Mouse (Mus musculus): Measurements from ENCODE around the gene Trio. TPM values are rescaled to one million over a fixed set of nuclear protein-coding genes. Genes with fewer than 3 reads are reported as not detected.

Trio gene
- polyA plus RNA-seq, 1 experiment from 2014 or later: 60.8 TPM

DNA sequence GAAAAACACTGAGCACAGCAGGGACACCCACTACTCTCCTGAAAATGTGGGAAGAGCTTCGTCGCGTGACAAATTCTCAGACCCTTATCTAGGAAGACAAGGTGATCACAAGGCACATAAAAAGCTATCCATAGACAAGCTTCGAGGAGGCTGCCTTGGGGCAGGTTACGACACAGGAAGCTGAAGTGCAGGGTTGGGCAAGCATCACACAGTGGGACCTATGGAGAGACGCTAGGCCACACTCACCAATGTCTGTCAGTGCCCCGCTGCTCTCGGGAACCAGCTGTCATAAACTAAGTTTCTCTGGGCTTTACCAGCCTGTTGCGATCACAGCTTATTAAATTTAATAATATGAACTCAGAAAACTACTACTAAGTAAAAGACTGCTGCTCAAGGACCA lies 149.9 kb downstream of the Trio start:
- H3K36me3 ChIP-seq (ENCODE audit: control insufficient read depth, insufficient read depth, low read length): peaks cover 47% of the 10 kb centered on the region
- no peak overlapping the region for H3K4me2 ChIP-seq (ENCODE audit: low read depth, low read length)
- ATAC-seq (ENCODE audit: low read depth): no peak

DNA sequence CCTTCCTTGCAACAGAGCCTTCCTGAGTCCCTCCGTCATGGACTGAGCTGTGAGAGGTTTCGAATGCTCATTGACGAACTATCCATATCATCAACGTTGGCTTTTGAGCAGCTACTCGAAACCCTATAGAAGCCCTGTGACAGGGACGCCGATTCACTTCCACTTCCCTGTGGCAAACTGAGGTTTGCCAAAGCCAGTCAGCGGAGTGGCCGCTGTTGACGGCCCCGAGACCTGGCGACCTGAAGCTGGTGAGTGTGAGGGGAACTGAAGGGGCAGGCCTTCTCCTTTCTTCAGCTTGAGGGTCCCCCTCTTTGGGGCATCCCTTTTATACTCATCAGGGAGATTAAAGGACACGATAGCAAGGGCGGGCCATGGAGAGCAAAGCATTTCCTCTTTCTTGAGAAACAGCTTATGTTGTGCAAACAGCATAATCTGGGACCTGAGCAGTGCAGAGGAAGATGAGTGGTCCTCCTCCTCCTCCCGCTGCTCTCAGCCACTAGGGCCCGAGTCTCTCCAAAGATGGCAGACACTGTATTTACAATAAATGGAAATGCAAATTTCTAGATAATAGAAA lies 151.8 kb downstream of the Trio start:
- DNase-seq (ENCODE audit: low spot score): no peak
- no peak overlapping the region for H3K9ac ChIP-seq (ENCODE audit: low read depth, low read length)
- 88% methylated on average over 16 of the region's 16 CpGs for WGBS
- H3K9me3 ChIP-seq (ENCODE audit: control insufficient read depth, low read length): no peaks in the 10 kb centered on the region
- H3K4me1 ChIP-seq (ENCODE audit: control insufficient read depth, insufficient read depth, low read length): no peaks in the 10 kb centered on the region
- no peak overlapping the region for H3K27ac ChIP-seq (replicated peaks; ENCODE audit: low read depth, low read length)
- no peak overlapping the region for H3K4me3 ChIP-seq (ENCODE audit: low read depth, low read length)
- peaks cover 50% of the 10 kb centered on the region for H3K36me3 ChIP-seq (ENCODE audit: control insufficient read depth, insufficient read depth, low read length)
- ATAC-seq (ENCODE audit: low read depth): no peak
- no peaks in the 10 kb centered on the region for H3K27me3 ChIP-seq (replicated peaks; ENCODE audit: control insufficient read depth, insufficient read depth, low read length)
- H3K4me2 ChIP-seq (ENCODE audit: low read depth, low read length): no peak overlapping the region

More for the DNA sequence above, 149.9 kb downstream of the Trio start:
- Histone ChIP-seq H3K9me3 (ENCODE audit: control insufficient read depth, low read length) (no peaks in the 10 kb centered on the region), H3K27me3 (replicated peaks; ENCODE audit: control insufficient read depth, insufficient read depth, low read length) (no peaks in the 10 kb centered on the region), H3K9ac (ENCODE audit: low read depth, low read length) (no peak overlapping the region), H3K4me1 (ENCODE audit: control insufficient read depth, insufficient read depth, low read length) (no peaks in the 10 kb centered on the region), H3K4me3 (ENCODE audit: low read depth, low read length) (no peak overlapping the region), H3K27ac (replicated peaks; ENCODE audit: low read depth, low read length) (no peak overlapping the region)
- 85% methylated on average over 9 of the region's 9 CpGs for WGBS
- no peak for DNase-seq (ENCODE audit: low spot score)

DNA sequence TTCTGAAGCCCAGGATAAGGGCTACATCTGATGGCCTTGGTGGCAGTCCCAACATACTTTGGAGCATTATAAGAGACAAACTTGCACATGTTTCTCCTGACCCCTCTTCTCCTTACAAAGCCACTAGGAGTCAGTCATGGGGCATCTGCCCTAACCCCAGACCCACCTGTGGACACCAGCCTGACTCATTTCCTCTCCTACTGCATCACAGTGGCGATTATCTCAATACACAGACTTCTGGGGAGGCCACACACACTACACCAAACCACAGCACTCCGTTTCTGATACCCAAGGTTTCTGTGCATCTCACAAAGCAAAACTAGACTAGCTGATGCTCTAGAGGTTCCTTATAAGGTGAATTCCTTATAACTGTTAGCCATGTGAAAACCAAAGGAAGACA lies 153.4 kb downstream of the Trio start:
- H3K36me3 ChIP-seq (ENCODE audit: control insufficient read depth, insufficient read depth, low read length): peaks cover 47% of the 10 kb centered on the region
- H3K27me3 ChIP-seq (replicated peaks; ENCODE audit: control insufficient read depth, insufficient read depth, low read length): no peaks in the 10 kb centered on the region
- WGBS: 86% methylated on average over 2 of the region's 2 CpGs
- H3K9me3 ChIP-seq (ENCODE audit: control insufficient read depth, low read length): no peaks in the 10 kb centered on the region
- no peak overlapping the region for H3K27ac ChIP-seq (replicated peaks; ENCODE audit: low read depth, low read length)
- H3K4me2 ChIP-seq (ENCODE audit: low read depth, low read length): no peak overlapping the region
- no peaks in the 10 kb centered on the region for H3K4me1 ChIP-seq (ENCODE audit: control insufficient read depth, insufficient read depth, low read length)
- ATAC-seq (ENCODE audit: low read depth): no peak
- DNase-seq (ENCODE audit: low spot score): no peak
- no peak overlapping the region for H3K9ac ChIP-seq (ENCODE audit: low read depth, low read length)
- no peak overlapping the region for H3K4me3 ChIP-seq (ENCODE audit: low read depth, low read length)

DNA sequence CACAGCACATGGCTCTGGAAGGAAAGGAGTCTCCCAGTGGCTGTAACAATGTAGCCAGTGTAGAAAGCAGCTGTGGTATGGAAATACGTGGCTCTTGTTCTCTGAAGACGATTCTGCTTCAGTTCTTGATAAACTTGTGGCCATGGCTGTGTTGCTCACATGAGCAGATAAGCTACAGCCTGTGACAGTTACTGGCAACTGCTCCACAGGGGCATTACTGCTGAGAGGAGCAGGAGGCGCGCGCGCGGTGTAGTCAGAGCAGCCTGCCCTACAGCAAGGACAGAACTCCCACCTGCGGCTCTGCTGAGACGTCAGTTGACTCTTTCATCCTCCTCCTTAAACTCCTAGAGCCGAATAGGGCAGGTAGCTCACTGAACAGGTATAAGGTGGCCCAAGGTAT lies 153.9 kb downstream of the Trio start:
- no peak for DNase-seq (ENCODE audit: low spot score)
- Histone ChIP-seq H3K4me1 (ENCODE audit: control insufficient read depth, insufficient read depth, low read length) (no peaks in the 10 kb centered on the region), H3K4me2 (ENCODE audit: low read depth, low read length) (no peak overlapping the region), H3K27me3 (replicated peaks; ENCODE audit: control insufficient read depth, insufficient read depth, low read length) (no peaks in the 10 kb centered on the region), H3K9me3 (ENCODE audit: control insufficient read depth, low read length) (no peaks in the 10 kb centered on the region), H3K9ac (ENCODE audit: low read depth, low read length) (no peak overlapping the region), H3K27ac (replicated peaks; ENCODE audit: low read depth, low read length) (no peak overlapping the region), H3K36me3 (ENCODE audit: control insufficient read depth, insufficient read depth, low read length) (peaks cover 42% of the 10 kb centered on the region), H3K4me3 (ENCODE audit: low read depth, low read length) (no peak overlapping the region)
- WGBS: 88% methylated on average over 10 of the region's 10 CpGs
- no peak for ATAC-seq (ENCODE audit: low read depth)

DNA sequence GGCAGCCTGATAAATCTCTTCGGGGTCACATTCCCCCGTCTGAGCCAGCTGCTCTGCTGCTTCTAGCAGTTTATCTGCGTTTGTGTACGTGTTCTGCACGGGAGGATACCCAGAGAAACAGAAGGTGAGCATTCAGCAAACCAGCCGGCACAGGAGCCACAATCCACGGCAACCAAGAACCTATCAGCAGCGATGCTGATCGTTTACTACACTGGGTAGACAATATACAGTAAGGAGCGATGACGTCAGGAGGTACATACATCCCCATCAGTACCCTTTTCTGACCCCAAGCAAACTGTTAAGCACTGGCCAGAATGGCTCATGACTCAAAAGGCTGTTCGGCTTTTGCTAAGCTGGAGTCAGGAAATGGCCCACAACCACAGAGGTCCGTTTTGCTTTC lies 154.4 kb downstream of the Trio start:
- Histone ChIP-seq H3K27ac (replicated peaks; ENCODE audit: low read depth, low read length) (no peak overlapping the region), H3K27me3 (replicated peaks; ENCODE audit: control insufficient read depth, insufficient read depth, low read length) (no peaks in the 10 kb centered on the region), H3K36me3 (ENCODE audit: control insufficient read depth, insufficient read depth, low read length) (peaks cover 45% of the 10 kb centered on the region), H3K4me3 (ENCODE audit: low read depth, low read length) (no peak overlapping the region), H3K9ac (ENCODE audit: low read depth, low read length) (no peak overlapping the region), H3K4me1 (ENCODE audit: control insufficient read depth, insufficient read depth, low read length) (no peaks in the 10 kb centered on the region), H3K4me2 (ENCODE audit: low read depth, low read length) (no peak overlapping the region), H3K9me3 (ENCODE audit: control insufficient read depth, low read length) (no peaks in the 10 kb centered on the region)
- DNase-seq (ENCODE audit: low spot score): no peak
- 89% methylated on average over 13 of the region's 13 CpGs for WGBS
- no peak for ATAC-seq (ENCODE audit: low read depth)

DNA sequence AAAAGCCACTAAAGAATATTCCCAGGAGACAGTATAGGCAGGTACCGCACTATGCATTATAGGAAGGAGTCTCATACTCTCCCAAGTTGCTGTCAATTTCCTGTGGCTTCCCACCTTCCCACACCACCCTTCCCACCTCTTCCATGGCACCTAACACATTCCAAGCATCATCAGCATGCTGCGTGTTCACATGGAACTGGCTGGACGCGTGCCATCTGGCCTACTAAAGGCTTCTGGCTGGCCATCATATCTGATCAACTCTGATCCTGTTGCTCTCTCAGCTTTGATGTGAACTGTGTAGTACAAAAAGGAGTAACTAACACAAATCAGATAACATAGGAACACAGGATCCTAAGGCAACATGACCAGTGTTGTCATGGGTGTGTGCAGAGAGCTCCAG lies 156.6 kb downstream of the Trio start:
- no peak overlapping the region for H3K4me2 ChIP-seq (ENCODE audit: low read depth, low read length)
- no peaks in the 10 kb centered on the region for H3K4me1 ChIP-seq (ENCODE audit: control insufficient read depth, insufficient read depth, low read length)
- no peak overlapping the region for H3K4me3 ChIP-seq (ENCODE audit: low read depth, low read length)
- 93% methylated on average over 4 of the region's 4 CpGs for WGBS
- no peaks in the 10 kb centered on the region for H3K27me3 ChIP-seq (replicated peaks; ENCODE audit: control insufficient read depth, insufficient read depth, low read length)
- H3K36me3 ChIP-seq (ENCODE audit: control insufficient read depth, insufficient read depth, low read length): peaks cover 51% of the 10 kb centered on the region
- no peaks in the 10 kb centered on the region for H3K9me3 ChIP-seq (ENCODE audit: control insufficient read depth, low read length)
- H3K27ac ChIP-seq (replicated peaks; ENCODE audit: low read depth, low read length): no peak overlapping the region
- H3K9ac ChIP-seq (ENCODE audit: low read depth, low read length): no peak overlapping the region
- DNase-seq (ENCODE audit: low spot score) (no peak), ATAC-seq (ENCODE audit: low read depth) (no peak)

DNA sequence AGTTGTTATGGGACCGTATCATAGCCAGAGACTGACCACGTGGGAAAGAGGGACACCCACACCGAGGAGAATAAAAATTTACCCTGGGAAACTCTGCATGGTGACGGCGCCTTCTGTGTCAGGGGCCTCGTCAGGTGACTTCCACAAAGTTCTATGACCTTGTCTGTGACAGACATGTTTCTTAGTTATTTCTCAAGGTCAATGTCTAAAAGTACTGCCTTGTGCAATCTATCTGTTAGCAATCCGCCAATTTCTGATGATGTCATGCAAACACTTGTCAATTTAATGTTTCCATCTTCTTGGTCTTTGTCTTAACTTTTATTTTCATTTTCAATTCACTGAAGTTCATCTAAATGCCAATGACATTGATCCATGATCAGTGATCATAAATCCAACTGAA lies 157.8 kb downstream of the Trio start:
- Histone ChIP-seq H3K27ac (replicated peaks; ENCODE audit: low read depth, low read length) (no peak overlapping the region), H3K4me1 (ENCODE audit: control insufficient read depth, insufficient read depth, low read length) (no peaks in the 10 kb centered on the region), H3K4me2 (ENCODE audit: low read depth, low read length) (no peak overlapping the region), H3K36me3 (ENCODE audit: control insufficient read depth, insufficient read depth, low read length) (peaks cover 48% of the 10 kb centered on the region), H3K4me3 (ENCODE audit: low read depth, low read length) (no peak overlapping the region), H3K9ac (ENCODE audit: low read depth, low read length) (no peak overlapping the region), H3K27me3 (replicated peaks; ENCODE audit: control insufficient read depth, insufficient read depth, low read length) (no peaks in the 10 kb centered on the region), H3K9me3 (ENCODE audit: control insufficient read depth, low read length) (no peaks in the 10 kb centered on the region)
- DNase-seq (ENCODE audit: low spot score) (no peak), ATAC-seq (ENCODE audit: low read depth) (no peak)
- WGBS: 92% methylated on average over 7 of the region's 7 CpGs

DNA sequence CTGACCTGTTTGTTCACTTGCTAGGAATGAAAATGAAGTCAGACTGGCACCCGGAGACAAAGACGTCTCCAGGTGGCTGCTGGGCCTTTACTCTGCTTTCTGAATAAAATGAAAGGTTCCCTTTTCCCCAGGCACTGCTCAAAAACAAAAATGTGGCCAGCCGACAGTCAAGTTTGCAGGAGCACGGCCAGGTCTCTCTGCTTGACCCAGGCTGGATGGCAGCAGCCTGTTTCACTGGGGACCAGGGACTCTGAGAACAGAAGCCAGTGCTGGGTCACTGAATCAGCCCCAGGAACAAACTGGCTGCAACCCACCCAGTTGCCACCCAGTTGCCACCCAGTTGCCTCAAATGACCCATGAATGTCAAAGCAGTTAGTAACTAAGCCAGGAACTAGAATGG lies 159.2 kb downstream of the Trio start:
- 66% methylated on average over 4 of the region's 4 CpGs for WGBS
- Histone ChIP-seq H3K27me3 (replicated peaks; ENCODE audit: control insufficient read depth, insufficient read depth, low read length) (no peaks in the 10 kb centered on the region), H3K4me3 (ENCODE audit: low read depth, low read length) (no peak overlapping the region), H3K4me2 (ENCODE audit: low read depth, low read length) (no peak overlapping the region), H3K27ac (replicated peaks; ENCODE audit: low read depth, low read length) (no peak overlapping the region), H3K9ac (ENCODE audit: low read depth, low read length) (no peak overlapping the region), H3K4me1 (ENCODE audit: control insufficient read depth, insufficient read depth, low read length) (no peaks in the 10 kb centered on the region), H3K36me3 (ENCODE audit: control insufficient read depth, insufficient read depth, low read length) (peaks cover 39% of the 10 kb centered on the region), H3K9me3 (ENCODE audit: control insufficient read depth, low read length) (no peaks in the 10 kb centered on the region)
- ATAC-seq (ENCODE audit: low read depth) (no peak), DNase-seq (ENCODE audit: low spot score) (no peak)

DNA sequence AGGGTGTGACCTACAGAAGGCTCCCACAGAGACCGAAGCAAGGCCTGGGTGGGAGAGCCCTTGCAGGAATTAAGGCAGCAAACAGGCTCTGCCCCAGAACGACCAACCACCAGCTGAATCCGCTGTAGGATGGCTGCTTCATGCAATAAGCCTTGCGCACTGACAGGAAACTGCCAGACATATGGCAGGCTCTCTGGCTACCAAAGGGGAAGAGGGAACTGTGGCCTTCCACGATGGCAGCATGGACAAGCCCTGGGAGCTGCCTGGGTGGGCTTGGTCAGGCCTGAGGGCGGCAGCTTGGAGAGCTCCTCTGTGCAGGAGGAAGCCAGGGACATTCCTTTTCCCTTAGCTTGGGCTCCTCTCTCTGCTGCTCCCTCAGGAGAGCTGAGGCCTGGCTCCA lies 159.6 kb downstream of the Trio start:
- Histone ChIP-seq H3K4me2 (ENCODE audit: low read depth, low read length) (no peak overlapping the region), H3K36me3 (ENCODE audit: control insufficient read depth, insufficient read depth, low read length) (peaks cover 37% of the 10 kb centered on the region), H3K4me1 (ENCODE audit: control insufficient read depth, insufficient read depth, low read length) (no peaks in the 10 kb centered on the region), H3K27me3 (replicated peaks; ENCODE audit: control insufficient read depth, insufficient read depth, low read length) (no peaks in the 10 kb centered on the region), H3K4me3 (ENCODE audit: low read depth, low read length) (no peak overlapping the region), H3K9ac (ENCODE audit: low read depth, low read length) (no peak overlapping the region), H3K9me3 (ENCODE audit: control insufficient read depth, low read length) (no peaks in the 10 kb centered on the region), H3K27ac (replicated peaks; ENCODE audit: low read depth, low read length) (no peak overlapping the region)
- WGBS: 73% methylated on average over 6 of the region's 6 CpGs
- no peak for DNase-seq (ENCODE audit: low spot score)
- no peak for ATAC-seq (ENCODE audit: low read depth)

Measured in embryonic facial prominence, embryonic 14.5 days (tissue).